16 mouse cellular contexts compared by ENCODE assay signal in the genomic region with DNA sequence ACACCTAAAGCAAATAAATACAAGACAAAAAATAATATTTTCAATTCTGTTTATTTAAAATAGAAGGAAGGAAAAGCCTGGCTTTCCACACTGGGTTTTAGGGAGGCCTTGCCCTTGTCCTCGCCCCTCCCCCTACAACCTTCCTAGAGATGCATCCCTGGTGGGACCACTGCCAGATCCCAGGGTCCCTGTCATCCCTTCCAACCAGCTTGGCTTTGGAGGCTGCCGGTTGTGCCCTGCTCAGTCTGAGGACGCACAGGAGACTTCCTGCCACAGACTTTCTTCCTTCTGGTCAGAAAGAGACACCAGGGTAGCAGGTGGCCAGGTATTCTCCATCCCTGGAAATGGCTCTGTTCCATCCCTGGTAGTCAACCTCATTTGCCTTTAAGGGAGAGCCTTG. TPM values are rescaled to one million over a fixed set of nuclear protein-coding genes. Genes with fewer than 3 reads are reported as not detected.
DNase-seq lines count a peak whose midpoint lies in the region.
"Had no signal": no experiment of that assay in that cellular context is flagged by ENCODE, and none has a peak within 500 bp of the region (broad histone marks: within the 10 kb centered on the region; RNA-seq: fewer than 3 reads in every experiment).

No protein-coding gene starts in this region.

- intact Hi-C loops in left cerebral cortex, postnatal 4 days (cut with DNase I), result no loop called here

- peak; percentile 76 for DNase-seq in left cerebral cortex, postnatal 4 days
- no peak for DNase-seq in left cerebral cortex, adult 11 months (ENCODE audit: low spot score)
- DNase-seq in cerebellum, adult 18-20 months, result peak; percentile 64 to 65
- DNase-seq in cerebellum, adult 9-11 months, result peak; percentile 80
- DNase-seq in cerebellum, postnatal 36 days, result peak; percentile 58 to 69
- DNase-seq in right cerebral cortex, postnatal 14 days, result no peak
- no peak for DNase-seq in c-Kit-positive CD71-positive TER-119-positive erythroid progenitor cells, embryonic 14.5 days (ENCODE audit: low spot score)
- DNase-seq: adrenal gland, postnatal 14 days; forebrain, postnatal 0 days; gastrocnemius, adult 2 months; gastrocnemius, postnatal 36 days; heart, adult 11 months; heart, postnatal 10 days; heart, postnatal 4 days; kidney, adult 2 months had no signal

RNA-seq across cellular contexts. Expression of a gene that starts 57.4 kb away (rescaled TPM):
- total RNA-seq in left cerebral cortex, postnatal 4 days (2021), result 100 to 1,000 TPM; 134 to 144 TPM
- total RNA-seq: CH12.LX had no signal

Comparison
In these comparisons a context has a peak if more than half of its experiments do, and no peak if none do; other contexts are left out.
1. DNase-seq: peak in left cerebral cortex, postnatal 4 days (single experiment), cerebellum, adult 18-20 months (2 of 2), cerebellum, adult 9-11 months (single experiment) and cerebellum, postnatal 36 days (2 of 2); none in left cerebral cortex, adult 11 months (single experiment), right cerebral cortex, postnatal 14 days (single experiment) and c-Kit-positive CD71-positive TER-119-positive erythroid progenitor cells, embryonic 14.5 days (single experiment).